28 mouse cellular contexts compared by ENCODE assay signal in genomic region chr16:62734359-62734758, GRCm38 (mm10). TPM values are rescaled to one million over a fixed set of nuclear protein-coding genes. Genes with fewer than 3 reads are reported as not detected.
DNase-seq lines count a peak whose midpoint lies in the region; ATAC-seq and TF ChIP-seq lines count a peak whose summit lies in the region.
"Had no signal": no experiment of that assay in that cellular context is flagged by ENCODE, and none has a peak within 500 bp of the region (broad histone marks: within the 10 kb centered on the region; RNA-seq: fewer than 3 reads in every experiment).

No protein-coding gene starts in this region.

- no peak overlapping the region for H3K27ac ChIP-seq in lung, postnatal 0 days (ENCODE audit: low read length)
- H3K27ac ChIP-seq: embryonic facial prominence, embryonic 13.5 days; embryonic facial prominence, embryonic 15.5 days; forebrain, embryonic 10.5 days; forebrain, embryonic 12.5 days had no signal

- H3K9ac ChIP-seq in lung, postnatal 0 days (replicated peaks; ENCODE audit: low read depth): no peak overlapping the region
- H3K9ac ChIP-seq: embryonic facial prominence, embryonic 13.5 days; embryonic facial prominence, embryonic 15.5 days; forebrain, embryonic 12.5 days had no signal

- peak; percentile 19 for DNase-seq in heart, adult 11 months
- no peak for DNase-seq in heart, postnatal 36 days
- DNase-seq in lung, postnatal 0 days (ENCODE audit: low spot score): peak; percentile 61
- no peak for DNase-seq in lung, postnatal 10 days
- DNase-seq in lung, postnatal 36 days: peak; percentile 22
- DNase-seq in lung, postnatal 14 days: no peak
- DNase-seq: adrenal gland, adult 2 months; adrenal gland, postnatal 10 days; adrenal gland, postnatal 25 days; B cell, adult 2 months; cerebellum, adult 11 months; cerebellum, adult 18-20 months; cerebellum, adult 8-10 months; cerebellum, adult 9-11 months; cerebellum, postnatal 14 days; cerebellum, postnatal 36 days; embryo, embryonic 11 days had no signal

- 0 out of 2 replicates have a peak, but pooled peaks cover 4% of the 10 kb centered on the region for H3K36me3 ChIP-seq in lung, postnatal 0 days (ENCODE audit: insufficient read depth, low read length)
- H3K36me3 ChIP-seq: embryonic facial prominence, embryonic 13.5 days; embryonic facial prominence, embryonic 15.5 days had no signal

- intact Hi-C loops in heart, postnatal 36 days (cut with DNase I): no loop called here

- H3K4me3 ChIP-seq in lung, postnatal 0 days (ENCODE audit: low read depth, low read length): no peak overlapping the region
- H3K4me3 ChIP-seq: embryonic facial prominence, embryonic 13.5 days; embryonic facial prominence, embryonic 15.5 days; erythroblast, embryonic 14.5 days; forebrain, embryonic 10.5 days; forebrain, embryonic 12.5 days had no signal

- H3K9me3 ChIP-seq in lung, postnatal 0 days (ENCODE audit: low read length): no peaks in the 10 kb centered on the region
- H3K9me3 ChIP-seq: embryonic facial prominence, embryonic 13.5 days; embryonic facial prominence, embryonic 15.5 days; forebrain, embryonic 10.5 days; forebrain, embryonic 12.5 days; G1E had no signal

- no peak overlapping the region for H3K4me2 ChIP-seq in lung, postnatal 0 days (replicated peaks; ENCODE audit: low read depth, low read length)
- H3K4me2 ChIP-seq: embryonic facial prominence, embryonic 13.5 days; embryonic facial prominence, embryonic 15.5 days; forebrain, embryonic 12.5 days had no signal

- peak; percentile 81 for ATAC-seq in lung, postnatal 0 days
- ATAC-seq: CD4-positive, CD25-positive, alpha-beta regulatory T cell, adult 4 months; forebrain, embryonic 14.5 days; forebrain, embryonic 16.5 days; Patski had no signal

- H3K4me1 ChIP-seq in lung, postnatal 0 days (ENCODE audit: insufficient read depth, low read depth, low read length): no peaks in the 10 kb centered on the region
- H3K4me1 ChIP-seq: embryonic facial prominence, embryonic 13.5 days; embryonic facial prominence, embryonic 15.5 days; forebrain, embryonic 10.5 days; forebrain, embryonic 12.5 days had no signal

- TF ChIP-seq EP300 in lung, postnatal 0 days (IDR thresholded peaks at IDR 0.05): no peak

- 62% methylated on average over 1 of the region's 1 CpGs for WGBS in lung, postnatal 0 days

- no peaks in the 10 kb centered on the region for H3K27me3 ChIP-seq in lung, postnatal 0 days (replicated peaks; ENCODE audit: insufficient read depth, low read length)
- H3K27me3 ChIP-seq: CH12.LX; embryonic facial prominence, embryonic 13.5 days; embryonic facial prominence, embryonic 15.5 days; forebrain, embryonic 12.5 days; Patski had no signal

- TF ChIP-seq CTCF in lung, postnatal 0 days (IDR thresholded peaks at IDR 0.05): no peak

RNA-seq across cellular contexts. Expression of gene Nsun3, which starts 52.3 kb away (rescaled TPM):
- 1 to 10 TPM; 7.6 to 7.8 TPM for total RNA-seq in heart, postnatal 36 days (2021)
- 5.6 and 6.2 TPM in 2 replicates for polyA plus RNA-seq in lung, postnatal 0 days (2015; fragmentation: Nextera tagmentation; extraction: Ambion mirVana)

Comparison
In these comparisons a context has a peak if more than half of its experiments do, and no peak if none do; other contexts are left out.
1. DNase-seq: peak in heart, adult 11 months (single experiment), lung, postnatal 0 days (single experiment) and lung, postnatal 36 days (single experiment); none in heart, postnatal 36 days (0 of 2), lung, postnatal 10 days (single experiment) and lung, postnatal 14 days (single experiment).